Mouse (Mus musculus) retina, embryonic 14.5 days (tissue): ENCODE results near the gene Krt1.

Source experiments
- DNase-seq: peaks from one replicate; pipeline ENCODE4 v3.0.0-alpha.2; 2015; ENCODE audit warnings: low spot score

The Krt1 gene

GRCm38 (mm10) chr15:101850694-101851093 is at the start of gene Krt1:
TSS of gene Krt1 (minus strand) at chr15:101850794.
- no peak for DNase-seq

- DNase-seq: no peak
Measured at GRCm38 (mm10) chr15:101895216-101895615, 44.6 kb upstream of the Krt1 start.

- DNase-seq: no peak
Measured at GRCm38 (mm10) chr15:101892820-101893219, 42.2 kb upstream of the Krt1 start, which contains the start of gene Krt76. TSS of gene Krt76 (minus strand) at chr15:101892920.

- peak; percentile 68 for DNase-seq
Measured at GRCm38 (mm10) chr15:101879776-101880175, 29.2 kb upstream of the Krt1 start.

GRCm38 (mm10) chr15:101878041-101878440 is 27.4 kb upstream of the Krt1 start:
- no peak for DNase-seq

- no peak for DNase-seq
Measured at GRCm38 (mm10) chr15:101874383-101874782, 23.8 kb upstream of the Krt1 start.

GRCm38 (mm10) chr15:101873231-101873630 is 22.6 kb upstream of the Krt1 start:
- DNase-seq: no peak

GRCm38 (mm10) chr15:101869431-101869830 is 18.8 kb upstream of the Krt1 start, which contains the start of gene Krt77:
TSS of gene Krt77 (minus strand) at chr15:101869705.
- DNase-seq: peak; percentile 21

GRCm38 (mm10) chr15:101866754-101867153 is 16.2 kb upstream of the Krt1 start:
- no peak for DNase-seq

- DNase-seq: peak; percentile 39
Measured at GRCm38 (mm10) chr15:101860421-101861130, 10.0 kb upstream of the Krt1 start.

GRCm38 (mm10) chr15:101859735-101860170 is 9.2 kb upstream of the Krt1 start:
- DNase-seq: peak; percentile 65

- peak; percentile 45 for DNase-seq
Measured at GRCm38 (mm10) chr15:101858673-101859425, 8.3 kb upstream of the Krt1 start.

GRCm38 (mm10) chr15:101856696-101857095 is 6.1 kb upstream of the Krt1 start:
- peak; percentile 54 for DNase-seq

- DNase-seq: no peak
Measured at GRCm38 (mm10) chr15:101855732-101856131, 5.1 kb upstream of the Krt1 start.

GRCm38 (mm10) chr15:101854294-101854693 is 3.7 kb upstream of the Krt1 start:
- no peak for DNase-seq

- DNase-seq: peak; percentile 63
Measured at GRCm38 (mm10) chr15:101852571-101852970, 2.0 kb upstream of the Krt1 start.

- peak; percentile 69 for DNase-seq
Measured at GRCm38 (mm10) chr15:101845971-101846403, 4.6 kb downstream of the Krt1 start.

- no peak for DNase-seq
Measured at GRCm38 (mm10) chr15:101843192-101843591, 7.4 kb downstream of the Krt1 start.

GRCm38 (mm10) chr15:101834784-101835328 is 15.7 kb downstream of the Krt1 start:
- DNase-seq: no peak

- DNase-seq: no peak
Measured at GRCm38 (mm10) chr15:101833131-101833530, 17.5 kb downstream of the Krt1 start.

GRCm38 (mm10) chr15:101829441-101829840 is 21.2 kb downstream of the Krt1 start:
- DNase-seq: peak; percentile 24

GRCm38 (mm10) chr15:101821786-101822185 is 28.8 kb downstream of the Krt1 start:
- peak; percentile 39 for DNase-seq

- no peak for DNase-seq
Measured at GRCm38 (mm10) chr15:101817875-101818274, 32.7 kb downstream of the Krt1 start, which contains the start of gene Krt2. TSS of gene Krt2 (minus strand) at chr15:101818169.
